Mouse (Mus musculus) yolk sac, embryonic 10.5 days (tissue): Measurements from ENCODE around the gene Slc17a1.

Experiments
- DNase-seq: peaks from one replicate; pipeline ENCODE4 v3.0.0-alpha.2; 2017; ENCODE audit warnings: low spot score

Slc17a1 gene

DNA sequence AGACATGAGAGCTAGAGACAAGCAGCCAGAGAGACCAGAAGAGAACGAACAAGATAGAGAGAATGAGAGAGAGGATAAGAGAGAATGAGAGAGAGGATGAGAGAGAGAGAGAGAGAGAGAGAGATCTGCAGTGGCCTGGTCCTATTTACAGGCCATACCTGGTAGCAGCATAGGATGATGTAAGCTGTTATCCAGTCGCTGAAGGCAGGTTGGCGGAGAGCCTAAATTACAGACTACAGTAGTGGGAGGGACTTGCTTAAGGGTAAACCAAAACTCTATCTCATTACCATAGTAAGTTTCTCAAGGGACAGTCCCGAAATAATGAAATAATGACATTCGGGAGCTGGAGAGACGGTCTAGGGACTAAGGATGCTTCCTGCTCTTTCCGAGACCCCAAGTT, at the start of gene Slc17a1:
Gene Slc17a1, plus strand, starts transcription at position 346 of the 400 bp plus-strand sequence.
- DNase-seq, result no peak

DNA sequence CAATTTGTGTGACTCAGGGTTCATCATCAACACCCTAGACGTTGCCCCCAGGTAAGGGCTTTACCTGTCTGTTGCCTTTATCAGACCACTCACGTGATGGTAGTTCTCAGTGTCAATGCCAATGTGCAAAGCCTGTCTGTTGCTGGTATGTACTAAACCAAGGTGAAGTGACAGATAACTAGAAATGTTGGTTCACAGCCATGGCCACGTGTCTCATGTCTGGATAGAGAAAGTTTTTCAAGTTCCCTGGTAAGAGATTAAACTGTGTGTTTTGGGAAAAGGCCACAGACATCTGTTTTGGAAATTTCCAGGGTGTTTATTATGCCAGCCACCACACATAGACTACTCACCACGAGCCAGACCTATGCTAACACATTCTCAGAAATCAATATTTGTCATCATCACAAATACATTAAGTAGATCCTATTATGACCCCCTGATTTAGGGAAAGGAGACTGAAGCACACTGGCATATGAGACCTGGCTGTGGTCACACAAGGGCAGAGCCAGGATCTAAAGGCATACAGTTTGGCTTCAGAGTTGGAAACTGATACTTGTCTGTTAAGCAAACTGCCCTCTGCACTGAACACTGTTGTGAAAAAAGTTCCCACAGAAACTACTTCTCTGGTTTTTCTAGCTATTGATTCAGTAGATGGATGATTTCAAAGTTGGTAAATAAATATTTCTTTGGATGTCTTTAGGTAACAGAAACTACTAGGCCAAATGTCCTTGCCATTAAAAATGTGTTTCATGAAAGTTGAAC, 47.2 kb upstream of the Slc17a1 start:
- no peak for DNase-seq

DNA sequence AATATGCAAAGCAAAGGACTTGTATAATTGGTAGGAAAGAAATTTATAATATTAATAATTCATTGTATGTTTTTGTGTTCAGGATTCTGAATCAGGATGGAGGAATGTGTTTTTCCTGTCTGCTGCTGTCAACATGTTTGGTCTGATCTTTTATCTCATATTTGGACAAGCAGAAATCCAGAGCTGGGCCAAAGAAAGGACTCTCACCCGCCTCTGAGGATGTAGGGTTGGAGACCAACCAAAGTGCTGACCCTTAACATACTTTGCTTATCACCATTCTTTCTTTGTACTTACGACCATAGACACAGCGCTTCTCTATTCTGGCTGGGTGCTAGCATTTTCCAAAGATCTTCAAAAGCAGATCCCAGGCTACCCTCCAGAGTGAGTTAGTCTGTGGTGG, 45.3 kb upstream of the Slc17a1 start:
- DNase-seq, result no peak

DNA sequence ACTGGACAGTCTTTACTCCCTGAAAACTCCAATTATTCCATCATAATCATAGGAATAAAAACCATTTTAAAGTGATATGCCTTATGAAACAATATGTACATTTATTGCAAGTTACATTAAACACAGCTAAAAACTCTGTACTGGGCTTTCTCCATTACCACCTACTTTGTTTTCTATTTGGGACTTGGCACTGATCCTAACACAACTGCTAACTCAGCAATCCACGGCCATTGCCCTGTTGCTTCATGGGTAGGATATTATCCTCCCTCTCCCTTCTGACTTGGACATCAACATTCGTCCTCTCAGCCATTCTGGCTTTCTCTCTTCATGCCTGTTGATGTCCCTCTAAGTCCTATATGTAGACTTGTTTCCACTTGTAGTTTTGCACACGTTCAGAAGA, 40.9 kb upstream of the Slc17a1 start:
- DNase-seq, result no peak

GRCm38 (mm10) chr13:23833053-23833452, 34.5 kb upstream of the Slc17a1 start:
- DNase-seq, result peak; percentile 10

GRCm38 (mm10) chr13:23834836-23835235, 32.7 kb upstream of the Slc17a1 start:
- DNase-seq, result no peak

- no peak for DNase-seq
These were observed 30.9 kb upstream of the Slc17a1 start for GRCm38 (mm10) chr13:23836630-23837029.

GRCm38 (mm10) chr13:23839308-23839707, 28.2 kb upstream of the Slc17a1 start, which contains the start of gene Slc17a3:
Slc17a3 (plus strand) TSS chr13:23839434.
- DNase-seq, result no peak

- no peak for DNase-seq
These were observed 21.7 kb upstream of the Slc17a1 start for GRCm38 (mm10) chr13:23845851-23846250.

DNA sequence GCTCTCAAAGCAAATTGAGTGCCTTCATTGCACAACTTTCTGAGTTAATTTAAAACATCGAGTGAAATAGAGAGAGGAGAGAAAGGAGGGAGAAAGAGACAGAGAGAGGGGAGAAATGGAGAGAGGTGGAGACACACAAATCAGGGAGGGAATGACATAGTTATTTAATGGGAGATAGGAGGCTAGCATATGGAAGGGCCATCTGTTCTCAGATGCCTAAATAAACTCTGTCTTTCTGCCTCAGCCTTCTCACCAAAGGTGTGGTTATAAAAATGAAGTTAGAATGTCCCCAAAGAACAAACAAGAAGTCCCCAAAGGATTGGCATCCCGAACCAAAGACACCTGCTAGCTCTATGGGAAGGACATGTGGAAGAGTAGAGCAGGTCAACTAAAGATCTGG, 18.3 kb upstream of the Slc17a1 start:
- DNase-seq, result no peak

- DNase-seq, result no peak
These were observed 11.1 kb upstream of the Slc17a1 start for GRCm38 (mm10) chr13:23856401-23856800.

- no peak for DNase-seq
These were observed 5.7 kb upstream of the Slc17a1 start for GRCm38 (mm10) chr13:23861815-23862214.

DNA sequence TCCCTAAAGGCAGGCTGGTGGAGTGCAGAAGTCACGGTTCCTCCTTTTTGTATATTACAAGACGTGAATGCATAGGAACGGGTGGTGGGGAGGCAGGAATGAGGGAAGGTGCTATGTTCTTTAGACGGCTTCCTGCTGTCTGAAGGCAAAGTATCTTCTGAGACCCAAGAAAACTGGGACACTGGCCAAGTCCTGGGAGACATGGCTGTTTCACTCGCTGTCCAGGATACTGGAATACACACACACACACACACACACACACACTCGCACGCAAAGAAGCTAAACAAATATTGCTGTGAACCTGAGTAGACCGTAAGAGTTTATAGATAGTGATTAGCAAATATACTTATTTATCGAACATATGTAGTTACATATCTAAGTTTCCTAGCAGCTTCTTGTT, 2.8 kb upstream of the Slc17a1 start:
- no peak for DNase-seq

DNA sequence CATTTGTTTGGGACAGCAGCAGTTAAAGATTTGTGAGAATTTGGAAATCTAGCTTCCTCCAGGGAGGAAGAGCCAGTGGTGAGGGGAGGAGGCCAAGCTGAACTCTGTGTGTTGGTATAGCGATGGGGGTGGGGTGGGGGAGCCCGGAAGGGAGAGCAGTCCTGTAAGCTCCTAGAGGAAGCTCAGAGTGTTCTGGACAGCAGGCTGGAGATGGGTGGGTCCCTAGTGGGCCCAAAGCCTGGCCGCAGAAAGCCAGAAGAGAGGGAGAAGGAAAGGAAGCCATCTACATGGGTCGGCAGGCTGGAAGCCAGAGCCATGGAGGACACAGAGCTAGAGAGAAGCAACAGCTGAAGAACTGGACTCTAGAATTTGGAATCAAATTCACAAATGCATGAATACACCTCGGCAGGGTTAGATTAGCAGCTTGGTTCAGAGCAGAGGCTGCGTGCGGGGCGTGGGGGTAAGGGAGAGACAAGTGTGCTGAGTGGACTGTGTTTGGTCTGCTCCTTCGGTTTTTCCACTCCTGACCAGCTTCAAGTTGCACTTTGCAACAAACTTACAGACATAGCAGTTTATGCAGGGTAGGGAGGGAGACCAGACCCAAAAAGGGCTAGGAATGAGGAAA, 1.4 kb upstream of the Slc17a1 start:
- DNase-seq, result peak; percentile 40

DNA sequence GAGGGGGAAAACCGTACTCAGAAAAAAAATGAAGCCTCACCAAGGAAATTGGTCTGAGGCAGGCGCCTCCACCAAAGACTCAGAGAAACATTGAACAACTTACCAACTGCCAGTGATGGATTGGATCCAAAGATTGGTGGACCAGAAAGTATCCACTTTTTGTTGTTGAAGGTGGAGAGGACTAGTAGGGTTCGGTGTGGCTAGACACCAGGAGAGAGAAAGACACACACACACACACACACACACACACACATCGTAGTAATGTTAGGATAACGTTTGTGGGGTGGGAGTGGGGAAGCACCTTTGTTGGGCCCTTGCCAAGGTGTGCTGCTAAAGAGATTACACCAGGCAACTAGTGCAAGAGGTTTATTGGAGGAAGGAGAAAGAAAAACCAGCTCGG, 550 bp upstream of the Slc17a1 start:
- DNase-seq, result no peak

DNA sequence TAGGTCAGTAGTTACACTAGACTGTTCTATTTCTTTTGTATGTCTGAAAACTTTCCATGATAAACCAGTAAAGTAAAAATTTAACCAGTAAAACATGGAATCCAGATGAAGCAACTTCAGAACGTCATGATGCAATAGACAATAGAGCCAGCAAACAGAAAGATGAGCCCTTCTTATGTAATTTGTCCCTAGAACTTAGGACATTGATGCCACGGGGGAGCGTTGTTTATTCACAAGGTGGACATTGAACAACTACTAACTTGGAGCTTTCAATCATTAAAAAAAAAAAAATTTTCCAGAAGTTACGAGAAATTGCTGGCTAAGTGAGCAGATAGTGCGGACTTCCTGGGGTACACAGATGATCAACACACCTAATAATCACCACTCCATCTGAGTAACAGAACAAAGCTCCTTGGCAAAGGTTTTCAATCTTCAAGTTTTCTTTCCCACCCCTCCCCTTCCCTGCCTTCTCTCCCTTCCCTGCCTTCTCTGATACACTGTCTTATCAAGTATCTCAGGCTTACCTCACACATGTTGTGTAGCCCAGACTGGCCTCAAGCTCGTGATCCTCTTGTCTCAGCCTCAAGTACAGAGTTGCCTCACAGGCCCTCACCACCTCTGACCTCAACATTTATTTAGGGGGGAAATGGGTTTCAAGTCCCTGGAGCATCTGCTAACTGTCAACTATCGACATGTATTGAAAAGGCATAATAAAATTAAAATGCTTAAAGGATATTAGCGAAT, 1.4 kb downstream of the Slc17a1 start:
- peak; percentile 14 for DNase-seq

DNA sequence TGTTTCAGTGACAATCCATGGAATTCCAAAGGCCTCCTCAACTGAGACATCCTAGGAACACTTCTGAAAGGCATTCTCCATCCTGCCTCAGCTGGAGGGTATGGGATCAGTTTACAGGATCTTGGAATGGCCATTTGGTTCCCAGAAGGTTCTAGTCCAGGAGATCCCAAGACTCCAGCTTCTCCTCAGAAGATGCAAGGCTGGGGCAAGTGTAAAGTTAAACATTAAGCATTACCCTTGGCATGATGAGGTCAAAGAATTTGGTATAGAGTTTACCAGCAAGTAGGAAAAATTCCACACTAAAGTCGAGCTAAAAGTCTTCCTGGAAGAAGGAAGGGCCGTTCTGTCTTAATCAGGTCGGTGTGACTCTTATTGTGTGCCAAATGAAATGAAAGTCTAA, 2.4 kb downstream of the Slc17a1 start:
- no peak for DNase-seq

DNA sequence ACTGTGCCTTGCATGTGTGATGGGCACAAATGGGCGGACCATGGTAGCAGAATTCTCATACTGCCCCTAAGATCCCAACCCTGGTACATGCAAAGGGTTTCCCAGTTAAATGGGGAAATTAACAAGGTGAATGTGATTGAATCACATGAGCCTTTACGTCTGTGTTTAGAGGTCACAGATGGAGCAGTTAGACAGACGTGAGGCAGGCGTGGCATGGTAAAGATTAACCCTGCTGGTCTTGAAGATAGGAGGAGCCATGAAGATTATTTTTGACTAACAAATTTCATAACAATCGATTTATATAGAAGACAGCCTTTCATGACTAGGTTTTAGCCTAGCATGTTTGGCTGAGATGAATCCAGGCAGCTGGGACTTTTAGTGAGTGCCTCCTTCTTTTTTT, 5.6 kb downstream of the Slc17a1 start:
- DNase-seq, result no peak

DNA sequence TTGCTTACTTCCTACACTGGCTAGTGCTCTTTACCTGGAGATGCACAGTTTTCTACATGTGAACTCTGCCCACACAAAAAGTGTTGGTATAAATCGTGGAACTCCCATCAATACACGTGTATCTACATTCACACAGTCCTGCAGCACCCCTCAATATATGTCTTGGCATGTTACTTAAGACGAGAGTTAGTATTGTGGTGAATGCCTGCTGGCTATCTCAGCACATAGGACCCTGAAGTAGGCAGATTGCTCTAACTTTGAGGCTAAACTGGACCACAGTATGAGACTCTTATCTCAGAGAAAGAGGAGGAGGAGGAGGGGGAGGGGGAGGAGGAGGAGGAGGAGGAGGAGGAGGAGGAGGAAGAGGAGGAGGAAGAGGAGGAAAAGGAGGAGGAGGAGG, 11.6 kb downstream of the Slc17a1 start:
- DNase-seq, result no peak

GRCm38 (mm10) chr13:23879636-23880035, 12.1 kb downstream of the Slc17a1 start:
- DNase-seq, result no peak

- DNase-seq, result no peak
These were observed 18.0 kb downstream of the Slc17a1 start for GRCm38 (mm10) chr13:23885540-23885939.

GRCm38 (mm10) chr13:23887026-23887725, 19.6 kb downstream of the Slc17a1 start:
- no peak for DNase-seq
